Mouse (Mus musculus): ENCODE measurements around the gene Lrg1.

Lrg1 gene

DNA sequence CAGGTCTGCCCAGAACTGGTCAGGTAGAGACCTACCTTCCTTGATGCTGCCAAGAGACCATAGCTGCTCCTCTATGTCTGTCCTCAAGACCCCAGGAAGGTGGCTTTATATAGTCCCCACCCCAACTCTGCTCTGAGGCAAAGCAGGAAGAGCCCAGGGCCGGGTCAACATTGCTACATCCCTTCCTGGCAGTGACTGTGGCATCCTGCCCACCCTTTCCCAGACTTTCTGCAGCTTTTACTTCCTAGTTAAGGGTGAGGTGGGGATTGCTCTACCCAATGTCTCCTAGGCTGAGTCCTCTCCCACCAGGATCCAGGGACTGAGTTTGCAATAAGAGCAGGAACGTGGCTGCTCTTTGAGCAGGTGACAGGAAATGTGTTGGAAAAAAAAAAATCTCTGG lies at the start of gene Lrg1:
Gene Lrg1, minus strand, starts transcription at position 176 of the 400 bp plus-strand sequence.
- DNase-seq: no peak

DNA sequence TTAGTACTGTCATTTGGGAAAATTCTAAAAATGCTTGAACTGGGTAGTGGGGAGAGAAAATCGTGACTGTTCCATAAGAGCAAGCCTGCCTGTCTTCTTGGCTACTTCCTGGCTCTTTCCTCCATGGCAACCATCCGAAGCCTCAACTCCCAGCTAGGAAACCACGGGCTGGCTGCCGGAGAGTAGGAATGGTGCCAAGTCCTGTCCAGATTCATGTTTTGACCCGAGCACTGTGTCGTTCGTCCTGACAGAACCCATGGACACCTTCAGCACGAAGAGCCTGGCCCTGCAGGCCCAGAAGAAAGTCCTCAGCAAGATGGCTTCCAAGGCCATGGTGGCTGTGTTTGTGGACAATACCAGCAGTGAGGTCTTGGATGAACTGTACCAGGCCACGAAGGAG lies 49.7 kb upstream of the Lrg1 start:
- no peak for DNase-seq

DNA sequence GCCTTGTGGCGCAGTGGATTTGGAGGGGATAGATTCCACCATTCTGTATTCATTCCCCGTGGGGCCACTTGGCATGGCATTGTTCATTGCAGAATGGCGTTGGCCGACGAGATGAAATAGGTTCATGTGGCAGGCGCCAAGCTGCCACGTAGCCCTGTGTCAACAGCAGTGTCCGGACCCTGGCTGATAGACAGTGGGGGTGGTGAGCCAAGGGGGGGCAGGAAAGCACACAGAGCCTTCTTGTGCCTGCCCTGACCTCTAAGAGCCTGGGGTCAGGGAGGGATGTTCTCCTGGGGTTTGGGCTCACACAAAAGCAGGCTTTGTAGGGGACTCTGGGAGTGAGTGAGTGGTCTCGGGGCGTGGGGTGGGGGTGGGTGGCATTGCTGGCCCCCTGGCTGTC lies 48.8 kb upstream of the Lrg1 start:
- no peak for DNase-seq

DNA sequence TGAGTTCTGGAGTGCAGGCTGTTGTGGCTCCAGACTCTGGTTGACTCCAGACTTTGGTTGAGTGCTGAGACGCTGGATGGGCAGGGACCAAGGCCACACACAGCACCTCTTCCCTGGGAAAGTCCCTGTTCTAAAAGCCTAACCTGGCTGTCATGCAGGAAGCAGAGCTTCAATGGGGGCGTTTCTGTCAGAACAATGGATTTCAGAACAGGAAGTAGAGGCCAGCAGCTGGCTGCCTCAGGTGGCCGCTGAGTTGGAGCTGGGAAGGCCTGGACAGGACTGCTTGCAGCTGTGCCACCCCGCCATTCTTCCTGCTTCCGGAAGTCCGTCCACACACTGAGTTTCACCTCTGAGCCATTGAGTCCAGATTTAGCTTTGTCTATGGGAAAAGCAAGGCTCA lies 48.0 kb upstream of the Lrg1 start:
- DNase-seq: no peak

DNA sequence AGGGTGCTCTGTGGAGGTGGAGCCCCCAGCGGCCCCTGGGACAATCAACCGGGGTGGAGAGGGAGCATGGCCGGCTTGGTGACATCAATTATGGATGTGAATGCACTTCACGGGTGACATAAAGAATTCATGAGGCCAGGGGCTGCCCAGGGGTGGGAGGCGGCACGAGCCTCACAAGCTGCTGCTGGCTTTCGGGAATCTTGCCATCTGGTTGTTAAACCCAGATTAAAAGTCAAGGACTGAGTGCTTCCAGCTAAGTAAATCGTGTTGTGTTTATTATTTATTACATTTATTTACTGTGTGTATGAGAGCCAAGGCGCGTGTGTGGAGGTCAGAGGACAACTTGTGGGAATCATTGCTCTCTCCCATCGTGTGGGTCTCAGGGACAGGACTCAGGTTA lies 43.9 kb upstream of the Lrg1 start:
- DNase-seq: no peak

DNA sequence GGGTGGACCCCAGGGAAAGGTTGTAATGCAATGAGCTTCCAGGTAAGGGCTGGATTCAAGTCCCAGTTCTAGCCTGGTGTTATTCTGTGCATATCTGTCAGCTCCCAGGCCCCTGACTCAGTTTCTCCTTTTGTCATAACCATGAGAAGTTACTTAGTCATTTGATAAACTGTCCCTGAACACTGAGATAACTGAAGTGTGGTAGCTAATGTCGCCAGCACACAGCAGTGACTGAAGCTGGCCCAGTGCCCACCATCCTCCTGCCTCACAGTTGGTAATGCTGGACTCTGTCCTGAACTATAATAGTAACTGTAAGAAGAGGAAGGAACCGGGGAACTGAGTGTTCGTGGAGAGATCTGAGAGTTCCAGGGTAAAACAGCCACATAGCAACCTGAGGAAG lies 42.7 kb upstream of the Lrg1 start:
- no peak for DNase-seq

DNA sequence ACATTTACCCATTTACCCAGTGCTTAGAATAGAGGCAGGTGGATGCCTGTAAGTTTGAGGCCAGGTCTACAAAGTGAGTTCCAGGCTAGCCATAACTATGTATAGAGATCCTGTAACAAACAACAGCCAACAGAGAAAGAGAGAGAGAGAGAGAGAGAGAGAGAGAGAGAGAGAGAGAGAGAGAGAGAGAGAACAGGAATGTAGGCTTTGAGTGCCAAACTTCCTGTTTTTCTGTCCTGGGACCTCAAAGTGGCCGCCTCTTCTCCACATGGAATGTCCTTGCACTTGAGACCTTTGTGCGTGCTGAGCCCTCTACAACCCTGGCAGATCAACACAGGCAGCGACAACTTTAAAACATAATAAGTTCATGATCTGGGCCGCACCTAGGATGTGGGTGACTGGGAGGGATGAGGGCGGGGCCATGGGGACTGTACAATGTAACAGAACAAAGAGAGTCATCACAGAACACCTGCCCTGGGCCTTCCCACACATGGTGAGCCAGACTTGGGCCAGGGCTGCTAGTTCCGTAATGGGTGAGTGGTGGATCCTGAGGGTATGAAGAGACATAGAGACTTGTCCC lies 41.8 kb upstream of the Lrg1 start:
- DNase-seq: no peak

DNA sequence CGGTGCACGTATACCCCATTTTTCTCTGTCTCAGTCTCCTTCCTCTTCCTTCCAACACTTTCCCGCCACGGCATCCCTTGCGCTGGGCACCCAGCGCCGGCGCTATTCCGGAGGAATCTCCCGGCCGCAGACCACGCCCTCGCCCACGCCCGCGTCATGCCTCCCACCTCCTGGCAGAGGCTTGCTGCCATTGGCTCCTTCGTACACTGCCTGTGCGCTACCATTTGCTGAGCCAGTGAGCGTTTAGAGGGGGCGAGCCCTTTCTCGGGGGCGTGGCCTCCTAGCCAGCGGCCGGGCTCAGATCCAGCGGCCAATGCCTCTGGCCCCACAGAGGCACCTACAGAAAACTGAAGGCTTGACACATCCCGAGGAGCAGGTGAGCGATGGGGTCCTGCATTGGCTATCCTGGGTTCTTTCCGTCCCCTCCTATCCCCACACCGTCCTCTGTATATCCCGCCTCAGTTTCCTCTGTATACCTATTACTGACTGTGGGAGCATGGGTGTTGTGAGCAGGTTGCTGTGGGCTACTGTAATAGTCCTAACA lies 40.5 kb upstream of the Lrg1 start, which contains the start of gene Tnfaip8l1:
Gene Tnfaip8l1, plus strand, starts transcription at position 247 of the 544 bp plus-strand sequence.
- peak; percentile 90 for DNase-seq

DNA sequence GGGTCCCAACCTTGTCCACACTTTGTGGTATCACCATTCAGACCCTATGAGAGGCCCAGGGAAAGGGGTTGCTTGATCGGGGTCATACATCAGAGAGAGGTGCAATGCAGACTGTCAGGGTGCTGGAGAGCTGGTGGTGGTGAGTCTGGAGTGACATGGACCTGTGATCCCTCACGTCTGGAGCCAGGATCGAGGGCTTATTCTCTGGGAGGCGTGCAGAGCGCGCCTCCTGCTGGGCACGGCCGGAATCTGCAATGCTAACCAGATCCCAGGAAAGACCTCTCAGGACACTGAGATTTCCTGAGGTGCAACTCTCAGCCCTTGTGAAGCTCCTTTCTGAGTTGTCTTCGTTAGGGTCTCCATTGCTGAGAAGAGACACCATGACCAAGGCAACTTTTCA lies 37.9 kb upstream of the Lrg1 start:
- peak; percentile 55 for DNase-seq

DNA sequence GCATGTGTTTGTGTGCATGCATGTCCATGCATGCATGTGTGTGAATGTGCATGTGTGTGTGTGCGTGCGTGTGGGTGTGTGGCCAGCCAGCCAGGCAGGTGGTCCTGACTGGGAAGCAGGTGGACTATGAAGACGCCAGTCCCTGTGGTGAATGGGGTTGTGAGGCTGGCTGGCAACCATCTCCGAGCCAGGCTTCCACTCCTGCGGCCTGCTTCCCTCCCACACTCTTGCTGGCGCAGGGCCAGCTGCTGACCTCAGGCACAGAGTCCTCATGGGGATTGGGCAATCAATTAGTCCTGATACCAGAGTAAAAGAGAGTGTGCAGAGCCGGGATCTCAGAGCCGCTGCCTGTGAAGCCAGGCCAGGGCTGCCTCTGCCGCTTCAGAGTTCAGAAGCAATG lies 31.8 kb upstream of the Lrg1 start:
- DNase-seq: peak; percentile 49

DNA sequence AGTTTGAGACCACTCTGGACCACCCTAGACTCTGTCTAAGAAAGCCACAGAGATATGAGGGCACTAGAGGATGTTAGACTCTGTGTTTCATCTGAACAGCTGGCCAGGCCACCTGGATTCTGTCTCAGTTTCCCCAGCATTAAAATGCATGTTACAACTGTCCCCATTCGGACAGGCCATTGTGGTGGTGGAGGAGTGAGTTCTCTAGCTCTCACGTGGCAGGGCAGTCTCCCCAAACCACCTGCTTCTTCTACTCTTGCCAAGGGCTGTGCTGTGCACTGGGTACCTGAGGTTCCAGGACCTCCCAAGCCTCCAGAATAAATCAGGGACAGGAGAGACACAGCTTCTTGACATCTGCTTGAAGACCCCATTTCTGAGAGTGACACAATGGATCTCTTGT lies 28.1 kb upstream of the Lrg1 start:
- no peak for DNase-seq

DNA sequence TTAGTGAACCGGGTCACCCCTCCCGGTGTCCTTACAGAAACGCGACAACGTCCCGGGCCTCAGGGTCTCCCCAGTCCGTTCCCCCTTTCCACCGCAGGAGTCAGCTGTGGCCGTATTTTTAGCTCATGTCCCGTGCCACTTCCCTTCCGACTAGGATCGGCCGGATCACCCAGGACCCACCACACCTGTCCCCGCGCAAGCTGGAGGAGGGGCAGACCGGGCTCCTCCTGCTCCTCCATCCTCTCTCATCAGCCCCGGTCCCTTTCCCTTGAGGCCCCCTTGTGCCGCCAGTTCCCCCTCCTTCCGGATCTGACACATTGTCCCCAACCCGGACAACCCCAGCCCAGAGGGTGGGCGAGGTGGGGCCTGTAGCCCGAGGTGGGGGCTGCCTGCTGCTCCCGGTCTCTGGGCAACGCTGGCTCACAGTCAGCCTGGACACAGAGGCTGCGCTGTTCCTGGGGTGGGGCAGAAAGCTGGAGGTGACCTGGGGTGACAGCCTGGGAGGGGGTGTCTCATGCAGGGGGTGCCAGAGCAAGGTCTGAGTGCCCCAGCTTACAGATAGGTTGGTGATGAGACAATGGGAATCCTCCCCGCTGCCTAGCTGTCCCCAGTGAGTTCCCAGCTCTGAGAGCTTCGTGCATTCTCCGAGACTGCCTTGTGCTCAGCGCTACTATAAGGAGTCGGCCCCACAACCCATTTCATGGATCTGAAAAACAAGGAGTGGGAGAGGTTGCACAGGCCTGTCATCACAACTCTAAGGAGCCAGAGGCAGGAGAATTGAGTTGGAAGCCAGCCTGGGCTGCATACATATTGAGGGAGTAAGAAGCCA lies 27.2 kb upstream of the Lrg1 start:
- no peak for DNase-seq

DNA sequence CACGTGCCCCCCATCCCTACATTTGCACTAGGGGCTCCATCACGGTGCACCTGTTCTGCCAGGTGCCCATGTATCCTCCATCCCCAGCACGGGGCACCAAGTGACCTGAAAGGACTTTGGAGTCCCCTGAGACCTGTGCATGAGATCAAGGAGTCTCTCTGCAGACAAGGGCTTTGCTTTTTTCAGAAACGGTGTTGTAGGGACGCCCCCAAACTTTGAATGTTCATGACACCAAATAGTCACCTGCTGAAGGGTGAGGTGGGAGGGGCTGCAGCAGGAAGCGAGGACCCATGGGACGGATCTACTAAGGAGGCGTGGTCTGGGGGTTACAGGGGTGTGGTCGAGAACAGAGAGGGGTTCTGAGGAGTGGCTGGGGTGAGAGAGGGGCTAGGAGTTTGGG lies 26.5 kb upstream of the Lrg1 start:
- DNase-seq: no peak

DNA sequence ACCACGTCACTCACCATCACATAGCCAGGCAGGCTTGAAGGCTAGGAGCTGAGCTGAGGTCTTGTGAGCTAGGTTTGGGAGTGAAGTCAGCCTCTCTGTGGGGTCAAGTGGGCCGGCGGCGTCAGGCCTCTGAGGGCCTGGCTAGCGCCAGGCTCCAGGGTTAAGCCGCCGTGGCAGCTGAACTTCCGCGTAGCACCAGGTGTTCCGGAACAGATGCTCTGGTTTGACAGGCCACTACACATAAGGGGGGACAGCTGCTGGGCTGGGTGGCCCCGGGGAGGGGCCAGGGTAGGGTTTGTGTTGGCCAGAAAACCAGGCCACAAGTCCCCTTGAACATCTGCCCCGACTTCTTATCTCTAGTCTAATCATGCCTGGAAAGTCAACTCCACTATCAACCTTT lies 25.6 kb upstream of the Lrg1 start:
- DNase-seq: no peak

DNA sequence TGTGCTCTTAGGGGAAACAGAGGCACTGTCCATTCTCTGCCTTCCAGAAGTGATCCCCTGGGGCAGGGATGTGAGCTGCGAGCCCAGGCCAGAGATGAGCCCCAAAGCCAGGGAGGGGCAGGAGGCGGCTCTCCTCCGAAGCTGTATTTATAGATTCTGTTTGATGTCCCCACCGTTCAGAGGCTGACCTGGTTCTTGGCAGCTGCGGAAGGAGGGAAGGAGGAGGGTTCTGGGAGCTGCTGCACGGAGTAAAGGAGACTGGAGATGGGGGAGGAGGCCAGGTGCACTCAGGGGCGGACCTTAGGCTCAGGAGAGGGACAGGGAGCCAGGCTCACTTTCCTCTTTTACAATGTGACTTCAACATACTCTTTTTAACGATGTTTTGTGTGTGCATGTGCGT lies 24.3 kb upstream of the Lrg1 start:
- DNase-seq: no peak

DNA sequence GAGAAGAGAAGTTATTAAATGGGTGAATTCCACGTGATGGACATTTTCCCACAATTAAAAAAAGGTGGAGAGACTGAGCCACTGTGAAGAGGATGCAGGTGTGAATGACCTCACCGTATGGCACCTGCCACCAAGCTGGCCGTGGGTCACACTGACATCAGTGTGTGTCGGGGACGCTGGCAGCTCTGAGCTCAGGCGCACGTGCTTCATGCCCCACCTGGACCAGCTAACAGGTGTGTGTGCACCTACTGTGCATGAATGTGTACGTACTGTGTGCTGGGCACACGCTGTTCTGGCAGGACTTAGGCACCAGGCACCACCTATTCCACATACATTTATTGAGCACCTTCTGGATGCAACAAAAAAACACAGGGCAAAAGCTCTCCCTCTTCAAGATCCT lies 22.7 kb upstream of the Lrg1 start:
- DNase-seq: no peak

DNA sequence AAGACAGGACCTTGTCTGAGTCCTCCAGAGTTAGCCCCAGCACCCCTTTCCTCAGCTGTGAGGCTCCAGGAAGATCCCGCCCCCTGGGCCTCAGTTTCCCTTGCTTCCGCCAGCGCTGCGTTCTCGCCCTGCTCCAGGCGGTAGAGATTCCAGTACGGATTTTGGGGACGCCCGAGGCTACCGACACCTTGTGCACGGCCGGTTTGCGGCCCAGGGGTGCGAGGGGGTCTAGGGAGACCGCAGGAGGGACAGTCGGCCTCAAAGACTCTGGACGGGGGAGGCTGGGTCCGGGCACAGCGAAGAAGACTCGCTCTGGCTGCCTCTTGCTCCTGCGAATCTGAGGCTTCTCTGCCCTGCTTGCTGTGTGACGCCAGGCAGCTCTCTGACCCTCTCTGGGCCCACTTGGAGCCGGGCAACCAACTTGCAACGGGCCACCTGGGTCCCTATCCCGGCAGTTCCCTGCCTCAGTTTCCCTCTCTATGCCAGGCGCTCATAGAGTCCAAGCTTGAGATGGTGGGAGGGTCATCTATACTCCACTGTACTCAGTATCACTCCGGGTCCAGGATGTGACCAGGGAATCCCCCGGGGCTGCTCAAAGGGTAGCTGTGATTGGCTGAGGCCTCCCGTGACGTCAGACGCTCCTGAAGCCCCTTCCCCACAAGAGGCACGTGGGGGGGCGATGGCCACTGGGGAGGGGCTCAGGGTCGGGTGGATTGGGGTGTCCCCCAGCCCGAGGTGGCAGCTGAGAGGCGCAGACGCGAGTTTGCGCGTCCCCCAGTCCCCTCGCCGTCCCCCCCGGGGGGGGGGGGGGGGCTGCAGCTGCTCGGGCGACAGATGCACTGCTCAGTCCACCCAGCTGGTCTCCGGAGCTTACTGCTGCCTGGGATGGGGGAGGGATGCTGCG lies 20.2 kb upstream of the Lrg1 start:
- DNase-seq: peak; percentile 65

DNA sequence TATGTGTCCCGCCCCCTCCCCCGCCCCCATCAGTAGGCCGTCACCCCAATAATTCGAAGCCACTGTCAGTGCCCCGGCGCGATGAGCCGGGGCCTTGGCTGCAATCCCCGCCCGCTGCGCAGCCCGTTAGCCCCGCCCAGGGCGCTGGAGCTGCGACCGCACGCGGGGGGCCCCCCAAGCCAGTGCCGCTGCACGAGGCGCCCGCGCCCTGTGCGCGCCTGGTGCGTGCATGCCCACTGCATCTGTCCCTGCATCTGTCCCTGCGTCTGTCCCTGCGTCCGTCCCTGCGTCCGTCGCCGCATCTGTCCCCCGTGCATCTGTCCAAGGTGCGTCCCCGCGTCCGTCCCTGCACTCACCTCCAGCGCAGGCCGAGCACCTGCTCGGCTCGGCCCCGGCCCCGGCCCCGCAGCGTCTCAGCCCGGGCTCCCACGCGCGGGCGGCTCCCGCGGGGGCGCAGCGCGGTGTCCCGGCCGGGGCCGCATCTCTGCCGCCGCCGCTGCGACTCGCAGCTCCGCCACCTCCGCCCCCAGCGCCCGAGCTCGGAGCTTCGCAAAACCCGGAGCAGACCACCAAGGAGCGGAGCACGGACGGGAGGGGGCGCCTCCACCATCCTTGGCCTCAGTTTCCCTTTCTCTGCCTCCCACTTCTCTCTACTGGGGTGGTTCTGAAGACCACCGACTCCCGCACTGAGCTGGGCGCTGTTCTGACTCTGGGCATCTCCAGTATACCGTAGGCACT lies 18.2 kb upstream of the Lrg1 start, which contains the start of gene Sema6b:
Gene Sema6b, minus strand, starts transcription at position 486 of the 738 bp plus-strand sequence.
- peak; percentile 86 for DNase-seq

DNA sequence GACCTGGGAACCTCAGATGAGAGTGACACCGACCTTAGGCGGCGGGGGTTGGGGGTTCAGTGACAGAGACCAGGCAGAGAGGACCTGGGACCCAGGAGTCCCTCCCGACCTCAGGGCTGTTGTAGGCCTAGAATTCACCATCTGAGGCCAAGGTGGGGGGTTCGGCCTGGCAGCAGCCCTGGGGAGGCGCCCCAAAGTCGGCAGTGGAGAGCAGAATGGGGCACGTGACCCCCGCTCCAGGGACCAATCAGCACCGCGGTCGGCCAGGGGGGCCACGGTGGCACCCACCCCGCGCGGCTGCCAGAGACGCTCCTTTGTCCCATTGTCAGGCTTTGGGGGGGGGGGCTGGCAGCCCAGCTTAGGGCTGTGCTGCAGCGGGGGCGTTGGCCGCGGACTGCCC lies 17.6 kb upstream of the Lrg1 start:
- DNase-seq: peak; percentile 62

DNA sequence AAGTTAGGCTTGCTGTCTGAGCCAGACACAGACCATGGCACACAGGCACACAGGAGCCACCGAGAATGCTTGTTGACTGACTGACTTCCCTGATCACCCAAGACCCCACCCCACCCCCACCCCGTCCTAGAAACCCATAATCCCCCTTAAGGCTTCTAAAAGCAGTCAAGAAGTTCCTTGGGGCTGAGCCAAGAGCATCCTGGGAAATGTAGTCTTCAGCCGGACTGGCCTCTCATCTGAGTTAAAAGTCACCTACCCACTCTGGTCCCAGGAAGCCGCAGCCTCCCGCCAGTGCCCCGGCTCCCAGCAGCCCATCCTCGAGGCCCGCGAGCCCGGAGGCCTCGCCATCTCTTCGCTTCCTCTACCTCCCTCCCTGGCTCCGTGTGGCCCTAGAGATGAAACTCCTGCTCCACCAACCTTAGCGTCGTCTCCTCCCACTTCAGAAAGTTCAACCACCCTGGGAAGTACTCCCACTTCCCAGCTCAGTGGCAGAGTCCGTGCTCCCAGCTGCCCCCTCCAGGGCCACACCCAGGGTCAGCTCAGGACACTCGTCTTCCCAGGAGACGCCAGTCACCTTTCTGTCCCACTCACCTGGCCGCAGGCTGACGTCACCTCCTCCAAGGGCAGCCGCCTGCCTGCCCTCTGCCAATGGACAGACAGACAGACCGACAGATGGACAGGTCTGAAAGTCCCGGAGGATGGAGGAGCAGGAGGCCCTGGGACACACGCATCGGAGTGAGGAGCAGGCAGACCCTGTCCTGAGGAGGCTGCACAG lies 16.2 kb upstream of the Lrg1 start:
- no peak for DNase-seq

DNA sequence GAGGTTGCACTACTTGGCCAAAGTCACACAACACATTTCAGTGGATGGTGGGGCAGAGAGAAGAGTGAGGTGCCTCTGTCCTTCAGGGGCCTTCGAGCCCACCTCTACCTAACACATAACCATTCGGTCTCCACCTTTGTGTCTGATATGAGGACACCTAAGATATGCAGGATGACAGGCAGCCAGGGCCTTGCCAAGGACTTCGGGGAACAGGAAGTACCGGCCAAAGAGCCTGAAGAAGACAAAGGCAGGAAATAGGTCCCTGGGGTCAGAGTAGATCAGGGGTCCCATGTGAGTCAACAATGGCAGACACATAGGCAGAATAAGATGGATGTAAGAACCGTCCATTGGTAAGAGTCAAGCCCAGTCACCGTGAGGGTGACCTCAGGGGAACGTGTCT lies 14.8 kb upstream of the Lrg1 start:
- no peak for DNase-seq
